Comparison of ENCODE assay signal across 27 mouse cellular contexts in genomic region chr10:84371230-84371629, GRCm38 (mm10).
DNase-seq lines count a peak whose midpoint lies in the region; ATAC-seq and TF ChIP-seq lines count a peak whose summit lies in the region.
"Had no signal": no experiment of that assay in that cellular context is flagged by ENCODE, and none has a peak within 500 bp of the region (broad histone marks: within the 10 kb centered on the region; RNA-seq: fewer than 3 reads in every experiment).

No protein-coding gene starts in this region.

- peaks cover 46% of the 10 kb centered on the region for H3K4me1 ChIP-seq in cerebellum, adult 2 months (ENCODE audit: control insufficient read depth, insufficient read depth, low read length)
- H3K4me1 ChIP-seq in heart, embryonic 10.5 days, result peaks cover 22% of the 10 kb centered on the region
- peaks cover 17% of the 10 kb centered on the region for H3K4me1 ChIP-seq in forebrain, embryonic 14.5 days (ENCODE audit: control insufficient read depth, insufficient read depth, low read length)

- no peak overlapping the region for H3K9ac ChIP-seq in forebrain, embryonic 14.5 days (ENCODE audit: low read length)
- H3K9ac ChIP-seq: embryonic facial prominence, embryonic 13.5 days; heart, embryonic 12.5 days; kidney, embryonic 15.5 days; liver, embryonic 14.5 days had no signal

- no peaks in the 10 kb centered on the region for H3K9me3 ChIP-seq in heart, embryonic 10.5 days
- no peaks in the 10 kb centered on the region for H3K9me3 ChIP-seq in forebrain, embryonic 14.5 days (replicated peaks; ENCODE audit: control insufficient read depth, low read length)
- H3K9me3 ChIP-seq: embryonic facial prominence, embryonic 13.5 days; heart, embryonic 12.5 days; kidney, embryonic 15.5 days had no signal

- 6% methylated on average over 4 of the region's 4 CpGs for WGBS in cerebellum, adult 2 months
- 63% methylated on average over 4 of the region's 4 CpGs for WGBS in heart, embryonic 10.5 days
- 58% methylated on average over 4 of the region's 4 CpGs for WGBS in forebrain, embryonic 14.5 days

- TF ChIP-seq POLR2A in cerebellum, adult 2 months (IDR thresholded peaks at IDR 0.05; ENCODE audit: borderline replicate concordance, insufficient read depth, low read length), result no peak

- no peak overlapping the region for H3K4me2 ChIP-seq in forebrain, embryonic 14.5 days (ENCODE audit: low read length)
- H3K4me2 ChIP-seq: embryonic facial prominence, embryonic 13.5 days; kidney, embryonic 15.5 days had no signal

- no peak; the same call in 1 of the 2 replicates for ATAC-seq in cerebellum, adult (ENCODE audit: insufficient number of reproducible peaks, low FRiP score, low TSS enrichment)
- no peak for ATAC-seq in forebrain, embryonic 14.5 days
- ATAC-seq in inflammation-experienced regulatory T-cells, adult 6 months, result no peak
- ATAC-seq: activated CD4-positive, CD25-positive, alpha-beta regulatory T cell, adult 4 months had no signal

- H3K4me3 ChIP-seq in cerebellum, adult 2 months (replicated peaks; ENCODE audit: insufficient read depth, low read depth, low read length), result no peak overlapping the region
- no peak overlapping the region for H3K4me3 ChIP-seq in heart, embryonic 10.5 days
- H3K4me3 ChIP-seq in left cerebral cortex, adult 2 months, result no peak overlapping the region
- no peak overlapping the region for H3K4me3 ChIP-seq in forebrain, embryonic 14.5 days (ENCODE audit: low read depth, low read length)
- H3K4me3 ChIP-seq: embryonic facial prominence, embryonic 13.5 days; heart, embryonic 12.5 days; kidney, embryonic 15.5 days had no signal

- H3K27ac ChIP-seq in cerebellum, adult 2 months (ENCODE audit: insufficient read depth, low read length), result peak overlapping the region; percentile 4; the same call in 1 of the 2 replicates
- H3K27ac ChIP-seq in heart, embryonic 10.5 days, result 0 out of 2 replicates have a peak overlapping the region, but pooled peaks have one; percentile 36
- peak overlapping the region; percentile 96 for H3K27ac ChIP-seq in left cerebral cortex, adult 2 months
- peak overlapping the region; percentile 28; the same call in 1 of the 2 replicates for H3K27ac ChIP-seq in forebrain, embryonic 14.5 days (ENCODE audit: low read depth, low read length)
- H3K27ac ChIP-seq: embryonic facial prominence, embryonic 13.5 days; kidney, embryonic 15.5 days; liver, embryonic 14.5 days had no signal

- no peak for TF ChIP-seq CTCF in cerebellum, adult 2 months (IDR thresholded peaks at IDR 0.05; ENCODE audit: borderline replicate concordance, insufficient read depth, low read depth, low read length)
- no peak for TF ChIP-seq CTCF in left cerebral cortex, adult 2 months (IDR thresholded peaks at IDR 0.05)

- no peaks in the 10 kb centered on the region for H3K27me3 ChIP-seq in cerebellum, adult 2 months (ENCODE audit: control insufficient read depth, insufficient read depth, low read length)
- H3K27me3 ChIP-seq in heart, embryonic 10.5 days (ENCODE audit: insufficient read depth, poor library complexity, severe bottlenecking), result no peaks in the 10 kb centered on the region
- no peaks in the 10 kb centered on the region for H3K27me3 ChIP-seq in forebrain, embryonic 14.5 days (replicated peaks; ENCODE audit: control insufficient read depth, insufficient read depth, low read length)
- H3K27me3 ChIP-seq: CH12.LX; embryonic facial prominence, embryonic 13.5 days; heart, embryonic 12.5 days; kidney, embryonic 15.5 days had no signal

- no peak for DNase-seq in cerebellum, adult 2 months
- no peak for DNase-seq in heart, embryonic 10.5 days (ENCODE audit: low spot score)
- no peak for DNase-seq in heart, adult 11 months
- DNase-seq in left cerebral cortex, adult 2 months (ENCODE audit: extremely low spot score in 1 of 2, low spot score in 2 of 2), result no peak
- DNase-seq in left cerebral cortex, postnatal 10 days (ENCODE audit: extremely low spot score in 1 of 2, low spot score in 2 of 2), result no peak
- DNase-seq in forebrain, embryonic 14.5 days (ENCODE audit: low spot score), result no peak
- DNase-seq: adrenal gland, adult 2 months; adrenal gland, postnatal 36 days; gastrocnemius, postnatal 14 days; heart, adult 18-20 months; heart, postnatal 4 days; kidney, adult 18-20 months; kidney, postnatal 25 days; liver; lung, adult 2 months; lung, postnatal 10 days; right cerebral cortex, adult 18-20 months; spleen, adult 18-20 months; thymus, postnatal 25 days had no signal

- peaks cover 25% of the 10 kb centered on the region for H3K36me3 ChIP-seq in heart, embryonic 10.5 days
- H3K36me3 ChIP-seq in forebrain, embryonic 14.5 days (ENCODE audit: control insufficient read depth, insufficient read depth, low read length), result peaks cover 21% of the 10 kb centered on the region

- intact Hi-C loops in left cerebral cortex, adult 2 months (cut with DNase I), result no loop called here
- intact Hi-C loops in left cerebral cortex, postnatal 10 days (cut with DNase I), result no loop called here

Comparison
In these comparisons a context has a peak if more than half of its experiments do, and no peak if none do; other contexts are left out.
1. H3K27ac ChIP-seq: peak in every context shown above with its lines; median percentile 96 in left cerebral cortex, adult 2 months; 36 in heart, embryonic 10.5 days; 28 in forebrain, embryonic 14.5 days; 4 in cerebellum, adult 2 months.